Mouse (Mus musculus): ENCODE measurements around the gene Mpzl1.

Gene Mpzl1

GRCm38 (mm10) chr1:165617166-165617891 is 17.0 kb downstream of the Mpzl1 start:
- DNase-seq (ENCODE audit: extremely low spot score, low spot score) = peak; percentile 44

- DNase-seq (ENCODE audit: extremely low spot score, low spot score) = no peak
Observed at GRCm38 (mm10) chr1:165616652-165617051, 17.7 kb downstream of the Mpzl1 start.

DNA sequence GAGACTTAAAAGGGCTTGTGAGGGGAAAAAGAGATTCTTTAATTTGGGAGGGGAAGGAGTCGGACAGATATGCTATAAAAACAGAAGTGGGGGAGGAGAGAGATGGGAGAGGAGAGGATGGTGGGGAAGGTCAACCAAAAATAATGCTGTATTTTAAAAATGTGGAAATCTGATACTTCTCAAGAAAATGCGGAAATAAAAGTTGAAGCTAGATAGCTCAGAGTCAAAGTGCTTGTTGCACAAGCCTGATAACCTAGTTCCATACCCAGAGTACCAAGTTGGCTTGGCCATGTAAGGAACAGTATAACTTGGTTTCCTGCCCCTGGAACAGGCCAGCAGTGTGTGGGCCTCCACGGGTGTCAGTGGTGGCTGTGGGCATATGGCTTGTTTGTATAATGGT is 19.5 kb downstream of the Mpzl1 start:
- no peak for DNase-seq (ENCODE audit: extremely low spot score, low spot score)

DNA sequence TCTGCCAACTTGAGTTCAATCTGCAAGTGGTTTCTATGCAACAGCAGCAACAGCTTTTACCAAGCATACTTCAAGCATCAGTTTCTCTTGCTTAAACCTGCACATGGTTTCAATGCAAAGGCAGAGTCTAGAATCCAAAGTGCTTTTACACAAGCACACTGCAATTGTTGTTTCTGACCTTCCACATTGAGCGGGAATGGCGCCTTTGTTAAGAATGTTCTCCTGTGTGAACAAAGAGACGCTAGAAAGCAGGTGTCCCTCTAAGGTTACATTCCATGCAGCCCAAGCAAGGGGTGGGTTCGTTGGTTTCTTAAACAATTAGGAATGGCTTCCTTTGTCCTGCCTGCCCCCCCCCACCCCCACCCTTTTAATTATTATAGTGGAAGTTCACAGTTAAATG is 20.4 kb downstream of the Mpzl1 start:
- no peak for DNase-seq (ENCODE audit: extremely low spot score, low spot score)

DNA sequence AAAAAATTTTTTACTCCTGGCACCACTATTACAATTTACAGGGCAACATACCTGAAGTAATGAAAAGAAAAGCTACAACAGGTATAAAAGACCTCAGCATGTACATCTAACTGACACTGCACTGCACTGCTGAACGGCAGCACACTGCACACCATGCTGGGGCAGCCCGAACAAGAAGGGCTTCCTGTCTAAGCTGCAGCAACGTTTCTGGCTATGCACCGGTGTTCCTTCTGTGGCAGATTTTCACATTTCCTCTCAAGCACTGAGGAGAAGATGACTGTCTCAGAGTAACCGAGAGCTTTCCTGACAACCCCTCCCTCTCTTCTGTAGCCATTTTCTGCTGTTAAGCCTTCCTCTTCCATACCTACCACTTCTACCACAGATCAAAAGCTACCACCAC is 21.6 kb downstream of the Mpzl1 start:
- DNase-seq (ENCODE audit: extremely low spot score, low spot score) = no peak

GRCm38 (mm10) chr1:165610321-165610999 is 23.9 kb downstream of the Mpzl1 start:
- no peak for DNase-seq (ENCODE audit: extremely low spot score, low spot score)

DNA sequence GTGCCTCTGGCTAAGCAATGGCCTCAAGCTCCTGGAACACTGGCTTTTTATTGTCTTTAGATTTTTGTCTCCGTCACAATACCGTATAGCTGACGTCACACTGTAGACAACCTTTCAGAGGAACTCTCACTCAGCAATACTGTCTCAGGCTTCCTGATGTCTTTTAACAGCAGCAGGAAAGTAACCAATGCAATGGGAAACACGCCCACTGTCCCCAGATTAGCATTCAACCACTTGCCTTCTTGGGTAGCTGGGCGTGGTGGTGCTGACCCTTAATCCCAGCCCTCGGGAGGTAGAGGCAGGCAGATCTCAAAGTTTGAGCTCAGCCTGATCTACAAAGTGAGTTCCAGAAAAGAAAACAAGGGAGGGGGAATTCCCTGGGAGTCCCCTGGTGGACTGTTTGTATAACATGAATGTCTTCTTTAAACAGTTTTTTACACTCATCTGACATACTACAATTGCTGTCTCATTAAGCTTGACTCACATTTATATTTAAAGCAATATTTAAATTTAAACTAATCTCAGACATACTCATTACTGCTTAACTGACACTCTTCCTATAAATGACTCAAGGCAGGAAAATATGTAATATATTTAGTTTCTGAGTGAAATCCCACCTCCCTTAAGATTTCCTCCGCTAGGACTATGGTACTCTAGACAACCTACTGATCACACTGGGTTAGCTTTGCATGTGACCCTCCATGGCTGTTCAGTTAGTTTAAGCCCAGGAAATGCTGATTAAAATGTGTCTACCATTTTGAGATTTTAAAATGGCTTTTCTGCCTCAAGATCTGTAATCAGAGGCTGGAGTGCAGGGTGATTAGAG is 24.6 kb downstream of the Mpzl1 start:
- DNase-seq (ENCODE audit: extremely low spot score, low spot score) = no peak

DNA sequence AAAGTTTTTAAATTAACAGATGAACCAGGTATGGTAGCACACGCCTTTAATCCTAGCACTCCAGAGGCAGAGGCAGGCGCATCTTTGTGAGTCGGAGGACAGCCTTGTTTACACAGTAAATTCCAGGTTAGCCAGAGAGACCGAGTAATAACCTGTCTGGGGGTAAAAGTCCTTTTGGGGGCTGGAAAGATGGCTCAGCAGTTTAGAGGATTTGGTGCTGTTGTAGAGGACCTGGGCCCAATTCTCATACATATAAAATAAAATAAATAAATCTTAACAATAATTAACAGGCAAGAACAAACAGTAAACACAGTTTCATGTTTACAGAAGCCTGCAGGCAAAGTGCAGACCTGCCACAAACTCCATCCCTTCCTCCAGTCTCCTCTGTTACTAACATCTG is 25.4 kb downstream of the Mpzl1 start:
- no peak for DNase-seq (ENCODE audit: extremely low spot score, low spot score)

DNA sequence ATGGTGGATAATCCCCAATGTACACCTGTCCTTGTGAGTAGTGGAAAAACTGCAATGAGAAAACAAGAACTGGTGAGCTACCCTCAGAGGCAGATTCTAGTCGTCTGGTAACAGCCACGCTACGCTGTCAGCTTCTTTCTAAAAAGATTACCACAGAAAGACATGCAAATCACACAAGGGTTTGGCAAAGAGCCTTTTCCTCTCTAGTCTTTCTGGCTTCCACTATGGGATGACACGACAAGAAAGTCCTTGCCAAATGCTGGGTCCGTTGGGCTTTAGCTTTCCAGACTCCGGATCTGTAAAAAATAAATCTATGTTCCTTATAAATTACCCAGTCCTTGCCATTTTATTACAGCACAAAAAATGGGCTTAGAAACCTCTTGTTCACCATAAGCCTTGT is 28.6 kb downstream of the Mpzl1 start:
- DNase-seq (ENCODE audit: extremely low spot score, low spot score) = no peak

DNA sequence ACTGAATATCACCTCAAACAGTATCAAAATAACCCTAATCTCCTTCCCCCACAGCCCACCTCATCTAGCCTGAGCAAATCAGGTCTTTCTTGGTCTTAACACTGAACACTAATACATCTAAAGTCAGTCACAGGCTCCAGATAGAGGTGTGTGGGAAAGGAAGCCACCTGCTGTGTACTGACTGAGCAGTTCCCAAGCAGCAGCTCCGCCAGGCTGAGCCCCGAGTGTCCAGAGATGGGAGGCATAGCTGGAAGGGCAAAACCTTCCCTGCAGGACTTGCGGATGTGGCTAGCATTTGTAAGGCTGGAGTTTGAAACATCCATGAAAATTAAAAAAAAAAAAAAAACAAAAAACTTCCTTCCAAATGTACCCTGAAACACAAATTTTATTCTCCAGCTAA is 29.2 kb downstream of the Mpzl1 start:
- no peak for DNase-seq (ENCODE audit: extremely low spot score, low spot score)

- no peak for DNase-seq (ENCODE audit: extremely low spot score, low spot score)
Observed at GRCm38 (mm10) chr1:165604203-165604602, 30.1 kb downstream of the Mpzl1 start.

GRCm38 (mm10) chr1:165603218-165603617 is 31.1 kb downstream of the Mpzl1 start:
- DNase-seq (ENCODE audit: extremely low spot score, low spot score) = no peak

DNA sequence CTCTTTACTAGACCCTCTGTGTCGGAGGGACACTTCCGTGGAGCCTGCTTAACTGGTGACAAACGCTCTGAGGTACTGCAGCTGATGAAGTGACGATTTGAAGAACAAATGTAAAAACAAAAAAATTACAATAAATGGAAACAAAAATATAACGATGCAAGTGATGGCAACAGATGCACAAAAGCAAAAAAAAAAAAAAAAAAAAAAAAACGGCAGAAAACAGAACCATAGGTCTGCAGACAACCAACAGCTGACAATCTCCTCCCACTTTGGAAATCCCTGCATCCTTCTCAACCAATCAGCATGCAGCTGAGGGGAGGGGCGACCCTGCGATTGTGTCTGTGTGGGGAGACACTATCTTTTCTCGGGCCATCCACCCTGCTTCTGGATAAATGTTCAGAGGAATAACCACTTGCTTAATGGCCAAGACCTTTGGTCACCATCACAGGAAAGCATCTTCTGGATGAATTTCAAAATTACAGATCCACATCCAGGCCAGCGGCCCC is 32.5 kb downstream of the Mpzl1 start:
- DNase-seq (ENCODE audit: extremely low spot score, low spot score) = no peak

DNA sequence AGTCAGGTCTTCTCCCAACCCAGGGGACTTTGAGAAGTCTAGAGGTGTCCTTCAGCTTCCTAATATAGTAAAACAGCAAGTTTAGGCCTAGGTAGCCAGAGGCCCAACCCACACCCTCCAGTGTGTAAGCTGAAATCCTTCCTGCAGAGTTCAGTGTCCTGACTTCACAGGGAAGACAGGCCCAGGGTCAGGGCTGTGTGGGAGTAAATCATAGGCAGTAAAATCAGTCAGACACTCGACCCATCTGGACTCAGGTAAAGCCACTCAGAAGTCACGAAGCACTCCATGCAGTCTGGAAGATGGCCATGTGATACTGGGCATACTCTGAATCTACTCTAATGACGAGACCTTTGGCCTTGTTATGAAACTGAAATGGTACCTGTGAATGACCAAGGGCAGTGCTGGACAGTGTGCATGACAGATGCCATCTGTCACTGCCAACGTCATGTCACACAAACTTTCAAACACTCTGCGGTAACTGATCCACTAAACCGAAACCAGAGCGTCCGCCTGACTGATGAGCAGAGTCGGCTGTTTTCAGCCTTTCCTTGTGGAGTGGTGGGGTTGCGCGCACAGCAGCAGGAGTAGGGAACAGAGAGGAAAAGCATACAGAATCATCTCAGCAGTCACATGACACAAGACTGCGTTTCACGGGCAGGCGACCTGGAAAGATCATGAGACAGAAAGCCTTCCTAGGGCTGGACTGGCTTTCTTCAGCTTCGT is 39.5 kb downstream of the Mpzl1 start:
- no peak for DNase-seq (ENCODE audit: extremely low spot score, low spot score)

- DNase-seq (ENCODE audit: extremely low spot score, low spot score) = no peak
Observed at GRCm38 (mm10) chr1:165592295-165593082, 41.8 kb downstream of the Mpzl1 start.

- DNase-seq (ENCODE audit: extremely low spot score, low spot score) = no peak
Observed at GRCm38 (mm10) chr1:165590760-165591159, 43.6 kb downstream of the Mpzl1 start.

DNA sequence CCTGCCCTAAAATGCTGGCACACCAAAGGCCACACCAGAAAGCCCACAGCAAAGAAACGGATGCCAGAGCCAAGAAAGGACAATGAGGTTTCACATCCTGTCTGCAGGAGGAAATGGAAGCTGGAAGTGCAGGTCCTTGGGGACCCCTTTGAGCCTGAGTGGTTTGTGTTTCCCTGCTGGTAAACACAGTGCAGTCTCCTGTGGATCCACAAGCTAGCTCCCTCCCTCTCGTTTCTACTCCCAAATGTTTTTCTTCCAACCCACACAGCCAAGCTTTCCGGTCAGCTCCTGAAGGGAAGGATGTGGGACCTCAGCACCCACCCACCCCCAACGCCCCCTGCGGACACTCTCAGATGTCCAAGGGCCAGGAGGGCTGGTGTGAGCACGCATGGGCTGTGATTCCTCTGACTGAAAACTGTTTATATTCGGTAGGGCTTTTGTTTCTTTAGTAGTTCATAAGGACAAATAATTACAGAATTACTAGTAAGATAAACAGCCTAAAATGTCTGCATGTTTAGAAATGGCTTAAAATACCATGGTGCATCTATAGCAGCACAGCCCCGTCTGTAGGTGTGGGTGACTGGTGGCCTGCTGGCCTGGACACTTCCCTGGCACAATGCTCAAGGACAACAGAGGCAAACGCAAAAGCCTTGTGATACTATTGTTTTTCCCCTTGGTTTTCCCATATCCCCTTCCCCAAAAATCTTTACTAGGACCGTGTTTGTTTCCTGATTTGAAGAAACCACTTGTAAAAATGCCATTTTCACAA is 44.9 kb downstream of the Mpzl1 start:
- DNase-seq (ENCODE audit: extremely low spot score, low spot score) = no peak

- DNase-seq (ENCODE audit: extremely low spot score, low spot score) = no peak
Observed at GRCm38 (mm10) chr1:165587845-165588244, 46.5 kb downstream of the Mpzl1 start.

- no peak for DNase-seq (ENCODE audit: extremely low spot score, low spot score)
Observed at GRCm38 (mm10) chr1:165586366-165586765, 48.0 kb downstream of the Mpzl1 start.
